Mouse (Mus musculus) heart, postnatal 0 days (tissue): Measurements from ENCODE around the gene 9930021J03Rik. TPM values are rescaled to one million over a fixed set of nuclear protein-coding genes. Genes with fewer than 3 reads are reported as not detected.

Source experiments
- ATAC-seq: fragments of 200-750 bp; cut with Nextera tagmentation; 2 replicates; pipeline ENCODE4 v1.8.0; 2017; ENCODE audit warnings: low read depth, moderate number of reproducible peaks, moderate library complexity; ENCODE audit not compliant: insufficient read depth
- DNase-seq: peaks from one replicate; pipeline ENCODE4 v3.0.0-alpha.2; 2016; ENCODE audit warnings: low spot score
- H3K27ac ChIP-seq: fragments of 300-500 bp; sonication (generic); 2 replicates; pipeline ENCODE4 v1.5.1; 2014; ENCODE audit warnings: low read depth, mild to moderate bottlenecking
- H3K27me3 ChIP-seq: fragments of 300-500 bp; sonication (generic); 2 replicates; pipeline ENCODE4 v1.6.1; 2014; ENCODE audit warnings: low read length, mixed read lengths; ENCODE audit not compliant: control insufficient read depth, insufficient read depth
- H3K36me3 ChIP-seq: fragments of 300-500 bp; sonication (generic); replicated peaks from 2 replicates; pipeline ENCODE4 v1.6.1; 2014; ENCODE audit warnings: low read length, mixed read lengths; ENCODE audit not compliant: control insufficient read depth, insufficient read depth
- H3K4me1 ChIP-seq: fragments of 300-500 bp; sonication (generic); 2 replicates; pipeline ENCODE4 v1.6.1; 2014; ENCODE audit warnings: antibody characterized with exemption; ENCODE audit not compliant: control insufficient read depth, insufficient read depth
- H3K4me2 ChIP-seq: fragments of 300-500 bp; sonication (generic); 2 replicates; pipeline ENCODE4 v1.6.1; 2014; ENCODE audit warnings: low read depth, mild to moderate bottlenecking, low read length, moderate library complexity
- H3K4me3 ChIP-seq: fragments of 300-500 bp; sonication (generic); 2 replicates; pipeline ENCODE4 v1.5.1; 2014; ENCODE audit warnings: low read depth, low read length
- H3K9ac ChIP-seq: fragments of 300-500 bp; sonication (generic); replicated peaks from 2 replicates; pipeline ENCODE4 v1.6.1; 2014; ENCODE audit warnings: low read depth, low read length, mixed read lengths
- H3K9me3 ChIP-seq: fragments of 300-500 bp; sonication (generic); replicated peaks from 2 replicates; pipeline ENCODE4 v1.6.1; 2016; ENCODE audit warnings: low read length; ENCODE audit not compliant: control insufficient read depth
- CTCF ChIP-seq: IDR thresholded peaks from 2 replicates; pipeline ENCODE4 v1.5.1; 2016; ENCODE audit warnings: antibody characterized with exemption, control low read depth, low read depth
- EP300 ChIP-seq: IDR thresholded peaks from 2 replicates; pipeline ENCODE4 v1.6.1; 2016; ENCODE audit warnings: antibody characterized with exemption, low read depth
- WGBS: fragments of 180-500 bp; shearing (Covaris S2); extraction: QIAGEN DNeasy Blood & Tissue Kit; methylation state at CpG from one replicate; pipeline ENCODE4 v1.1.7; 2014; 5-methylcytosine and 5-hydroxymethylcytosine counted together
- polyA plus RNA-seq: library from polyadenylated mRNA; unstranded; fragments of >200 nt; fragmentation: Nextera tagmentation; extraction: Ambion mirVana; gene quantifications from 2 replicates; pipeline ENCODE4 v1.2.1, GENCODE M21; 2015
- total RNA-seq: library from RNA; depleted of rRNA; stranded (reverse); fragments of >200 nt; gene quantifications from 2 replicates; pipeline ENCODE4 v1.2.3, GENCODE M21; 2014; ENCODE audit warnings: low replicate concordance

9930021J03Rik gene
- total and polyA plus RNA-seq, 2 experiments from 2014 or later: 1.9 to 8.6 TPM

DNA sequence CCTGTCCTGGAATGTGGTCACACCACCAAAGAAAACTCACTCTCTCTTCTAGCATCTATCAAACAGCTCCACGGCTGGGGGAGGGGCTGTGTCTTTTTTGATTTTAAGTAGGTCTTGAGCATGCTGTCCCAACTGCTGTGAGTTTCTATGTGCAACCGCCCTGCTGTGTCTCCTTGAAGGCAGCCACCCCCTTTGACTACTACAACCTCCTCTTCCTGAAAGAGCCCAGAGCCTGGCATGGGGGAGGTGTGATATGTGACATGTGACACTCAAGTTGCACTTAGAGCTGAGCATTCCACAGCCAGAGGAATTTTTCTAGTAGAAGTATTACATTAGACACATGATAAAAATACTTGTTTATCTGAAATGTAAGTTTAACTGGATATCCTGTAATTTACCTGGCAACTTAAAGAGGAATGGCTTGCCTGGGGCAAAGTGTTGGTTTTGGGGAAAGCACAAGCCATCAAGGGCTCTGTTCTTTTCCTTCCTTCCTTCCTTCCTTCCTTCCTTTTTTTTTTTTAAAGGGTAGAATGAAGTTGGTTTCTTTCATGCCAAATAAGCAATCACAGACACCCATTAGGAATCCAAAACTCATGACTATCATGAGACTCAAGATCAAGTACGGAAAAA is 108.4 kb downstream of the 9930021J03Rik start, which contains the start of gene Mlana:
Mlana (plus strand) TSS at position 580 of the 630 bp plus-strand sequence.
- TF ChIP-seq EP300: no peak
- TF ChIP-seq CTCF: no peak
- H3K4me1 ChIP-seq: peaks cover 10% of the 10 kb centered on the region; the same call in 1 of the 2 replicates
- no peaks in the 10 kb centered on the region for H3K36me3 ChIP-seq
- no peak within 1 kb of the TSS for H3K4me3 ChIP-seq
- ATAC-seq (peak; percentile 81), DNase-seq (peak; percentile 51)
- peaks cover 8% of the 10 kb centered on the region; the same call in 1 of the 2 replicates for H3K9me3 ChIP-seq
- no peak within 1 kb of the TSS for H3K9ac ChIP-seq
- H3K27ac ChIP-seq: peak within 1 kb of the TSS; percentile 59; the same call in 1 of the 2 replicates
- 31% methylated on average over 3 of the region's 3 CpGs for WGBS
- H3K27me3 ChIP-seq: no peaks in the 10 kb centered on the region
- no peak within 1 kb of the TSS for H3K4me2 ChIP-seq

DNA sequence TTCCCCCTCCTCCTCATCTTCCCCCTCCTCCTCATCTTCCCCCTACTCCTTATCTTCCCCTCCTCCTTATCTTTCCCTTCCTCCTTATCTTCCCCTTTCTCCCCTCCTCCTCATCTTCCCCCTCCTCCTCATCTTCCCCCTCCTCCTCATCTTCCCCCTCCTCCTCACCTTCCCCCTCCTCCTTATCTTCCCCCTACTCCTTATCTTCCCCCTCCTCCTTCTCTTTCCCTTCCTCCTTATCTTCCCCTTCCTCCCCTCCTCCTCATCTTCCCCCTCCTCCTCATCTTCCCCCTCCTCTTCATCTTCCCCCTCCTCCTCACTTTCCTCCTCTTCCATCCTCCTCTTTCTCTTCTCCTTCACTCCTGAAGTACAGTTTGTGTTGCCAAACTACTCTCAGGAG is 108.9 kb downstream of the 9930021J03Rik start:
- Histone ChIP-seq H3K27me3 (no peaks in the 10 kb centered on the region), H3K9me3 (peaks cover 8% of the 10 kb centered on the region; the same call in 1 of the 2 replicates), H3K9ac (no peak overlapping the region), H3K27ac (peak overlapping the region; percentile 59; the same call in 1 of the 2 replicates), H3K4me1 (peaks cover 10% of the 10 kb centered on the region; the same call in 1 of the 2 replicates), H3K4me2 (no peak overlapping the region), H3K36me3 (no peaks in the 10 kb centered on the region), H3K4me3 (no peak overlapping the region)
- DNase-seq (no peak), ATAC-seq (no peak)
- TF ChIP-seq EP300 (no peak), CTCF (no peak)

DNA sequence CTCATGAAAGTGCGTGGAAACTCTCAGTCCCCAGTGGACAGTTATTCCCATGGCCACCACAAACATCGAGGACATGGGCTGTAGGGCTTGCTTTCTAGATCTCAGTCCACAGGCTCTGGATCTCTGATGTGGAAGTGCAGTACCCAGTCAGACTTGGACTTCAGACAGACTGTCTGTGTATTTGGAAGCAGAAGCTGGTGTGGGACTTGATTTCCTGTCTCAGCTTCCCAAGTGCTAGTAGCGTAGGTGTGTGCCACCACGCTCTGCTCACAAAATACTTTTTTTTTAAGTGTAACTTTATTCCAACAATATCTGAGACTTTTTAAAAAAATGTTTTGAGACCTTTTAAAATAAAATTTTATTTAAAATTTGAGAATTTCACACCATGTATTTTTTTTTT is 109.5 kb downstream of the 9930021J03Rik start:
- H3K4me2 ChIP-seq: no peak overlapping the region
- ATAC-seq (no peak), DNase-seq (no peak)
- H3K4me3 ChIP-seq: no peak overlapping the region
- H3K36me3 ChIP-seq: no peaks in the 10 kb centered on the region
- TF ChIP-seq EP300: no peak
- no peak for TF ChIP-seq CTCF
- H3K9ac ChIP-seq: no peak overlapping the region
- 90% methylated on average over 4 of the region's 4 CpGs for WGBS
- no peaks in the 10 kb centered on the region for H3K27me3 ChIP-seq
- H3K9me3 ChIP-seq: peaks cover 8% of the 10 kb centered on the region; the same call in 1 of the 2 replicates
- no peak overlapping the region for H3K27ac ChIP-seq
- peaks cover 10% of the 10 kb centered on the region; the same call in 1 of the 2 replicates for H3K4me1 ChIP-seq

DNA sequence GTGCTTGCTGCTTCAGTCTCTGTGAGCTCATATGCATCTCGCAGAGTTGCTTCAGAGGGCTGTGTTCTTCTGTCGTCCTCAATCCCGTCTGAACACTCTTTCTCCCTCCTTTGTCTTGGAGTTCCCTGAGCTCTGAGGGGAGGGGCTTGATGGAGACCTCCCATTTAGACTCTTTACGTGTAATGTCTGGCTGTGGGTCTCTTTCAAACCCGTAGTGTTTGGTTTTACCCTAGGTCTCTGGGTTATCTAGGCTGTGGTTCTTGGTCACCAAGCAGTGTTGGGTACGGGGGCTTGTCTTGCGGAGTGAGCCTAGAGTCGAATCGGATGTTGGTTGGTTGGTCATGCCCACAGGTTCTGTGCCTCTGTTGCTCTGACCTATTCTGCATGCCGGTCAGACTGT is 110.7 kb downstream of the 9930021J03Rik start:
- TF ChIP-seq EP300 (no peak), CTCF (no peak)
- Histone ChIP-seq H3K4me1 (peaks cover 10% of the 10 kb centered on the region; the same call in 1 of the 2 replicates), H3K36me3 (no peaks in the 10 kb centered on the region), H3K9me3 (peaks cover 8% of the 10 kb centered on the region; the same call in 1 of the 2 replicates), H3K27ac (no peak overlapping the region), H3K4me2 (no peak overlapping the region), H3K9ac (no peak overlapping the region), H3K4me3 (no peak overlapping the region), H3K27me3 (no peaks in the 10 kb centered on the region)
- no peak for ATAC-seq
- WGBS: 94% methylated on average over 10 of the region's 10 CpGs
- DNase-seq: no peak

DNA sequence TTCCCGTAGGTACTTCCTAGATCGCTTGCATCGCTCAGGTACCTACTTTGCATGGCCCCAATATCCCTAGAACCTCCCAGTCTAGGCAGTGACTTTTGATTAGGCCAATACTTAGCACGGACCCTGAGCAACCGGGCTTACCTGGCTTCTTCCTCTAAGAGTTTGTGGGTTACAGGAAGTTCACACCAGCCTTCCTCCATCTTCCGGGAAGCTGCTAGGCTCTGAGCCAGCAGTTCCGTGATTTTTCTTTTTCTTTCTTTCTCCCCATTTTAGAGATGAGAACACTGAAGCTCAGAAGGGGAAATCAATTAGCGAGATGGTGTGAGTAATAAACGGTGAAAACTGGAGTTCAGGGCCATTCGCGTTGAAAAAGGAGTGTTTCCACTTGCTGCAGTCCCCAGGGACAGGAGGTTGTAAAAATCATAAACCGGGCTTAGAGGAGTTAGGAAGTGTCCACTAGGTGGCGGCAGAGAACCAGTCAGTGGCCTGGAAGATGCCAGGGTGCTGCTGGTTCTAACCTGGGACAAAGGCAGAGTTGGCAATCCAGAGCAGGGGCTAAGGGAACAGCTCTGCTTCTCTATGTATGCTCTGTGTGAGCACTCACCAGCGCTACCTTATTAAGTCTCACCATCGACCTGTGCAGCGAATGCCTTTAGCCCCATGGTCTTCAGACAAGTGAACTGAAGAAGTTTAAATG is 121.8 kb downstream of the 9930021J03Rik start:
- DNase-seq (peak; percentile 43), ATAC-seq (peak; percentile 60)
- Histone ChIP-seq H3K9me3 (no peaks in the 10 kb centered on the region), H3K4me2 (no peak overlapping the region), H3K9ac (no peak overlapping the region), H3K36me3 (no peaks in the 10 kb centered on the region), H3K4me1 (no peaks in the 10 kb centered on the region), H3K27ac (no peak overlapping the region), H3K27me3 (0 out of 2 replicates have a peak, but pooled peaks cover 4% of the 10 kb centered on the region), H3K4me3 (no peak overlapping the region)
- WGBS: 49% methylated on average over 16 of the region's 16 CpGs
- no peak for TF ChIP-seq EP300
- peak; percentile 76 for TF ChIP-seq CTCF
